Mouse (Mus musculus) heart, postnatal 36 days (tissue): ENCODE results near the gene Phactr2. TPM values are rescaled to one million over a fixed set of nuclear protein-coding genes. Genes with fewer than 3 reads are reported as not detected.
A peak's percentile ranks its signal among the peaks of the same experiment; 100 is the strongest.

Experiments
- DNase-seq, 2 experiments: peaks; one replicate each; pipeline ENCODE4 v3.0.0; 2021 to 2022
- intact Hi-C: fragments of 180-260 bp; cut with DNase I; formaldehyde crosslinking; loops from one replicate; pipeline ENCODE4 v1.15.1; 2025
- total RNA-seq, 2 experiments: library from RNA; stranded (reverse); gene quantifications; 2 replicates each; pipeline ENCODE4 v1.2.3; 2021

Gene Phactr2
- total RNA-seq, 2 experiments from 2014 or later, result 45.6 to 45.8 TPM

DNA sequence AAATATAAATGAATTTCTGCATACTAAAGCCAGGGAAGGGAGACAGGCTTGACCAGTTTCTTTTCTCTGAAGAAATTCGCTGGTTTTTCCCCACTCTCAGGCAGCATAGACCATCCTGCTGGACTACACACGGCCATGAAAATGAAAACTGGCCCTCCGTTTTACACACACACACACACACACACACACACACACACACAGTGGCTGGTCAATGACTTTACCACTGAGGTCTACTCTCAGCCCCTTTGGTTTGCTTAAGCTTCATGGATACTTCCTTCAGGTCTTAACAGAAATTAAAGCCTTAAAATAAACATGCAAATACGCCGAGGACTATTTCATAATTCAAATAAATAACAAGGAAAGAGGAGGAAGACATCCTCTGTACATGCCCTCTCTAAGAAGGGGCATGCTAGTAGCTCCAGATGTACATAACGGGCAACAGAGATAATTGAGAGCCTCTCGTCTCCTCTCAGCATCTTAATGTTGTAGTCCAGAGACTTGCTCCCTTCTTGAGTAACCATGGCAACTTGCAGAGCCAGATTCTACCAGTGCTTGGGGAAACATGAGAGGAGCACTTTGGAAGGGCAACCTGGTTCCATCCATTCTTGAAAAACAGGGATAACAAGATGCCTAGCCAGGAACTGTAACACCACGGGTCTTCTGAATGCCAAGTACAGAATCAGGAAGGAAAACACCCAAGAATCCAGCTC lies 184.8 kb downstream of the Phactr2 start:
- DNase-seq, result no peak
- intact Hi-C loops, result no loop called here

DNA sequence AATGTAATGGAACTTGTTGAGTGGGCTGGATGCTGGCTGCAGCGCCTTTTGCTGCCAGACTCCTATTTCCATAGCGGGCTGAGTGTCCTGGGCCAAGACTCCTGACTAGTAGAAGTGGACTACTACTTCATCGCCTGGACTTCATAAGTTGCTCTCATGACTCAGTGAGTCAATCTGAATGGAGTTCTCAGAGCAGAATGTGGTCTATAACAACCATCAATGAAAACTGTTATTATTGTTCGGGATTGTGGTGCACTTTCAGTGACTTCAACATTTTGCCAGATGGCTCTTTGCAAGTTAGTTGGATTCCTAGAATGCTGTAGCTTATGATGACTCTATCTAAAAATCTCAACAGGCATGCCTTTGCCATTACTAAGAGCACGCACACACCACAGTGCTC lies 185.9 kb downstream of the Phactr2 start:
- intact Hi-C loops, result no loop called here
- DNase-seq, result no peak

DNA sequence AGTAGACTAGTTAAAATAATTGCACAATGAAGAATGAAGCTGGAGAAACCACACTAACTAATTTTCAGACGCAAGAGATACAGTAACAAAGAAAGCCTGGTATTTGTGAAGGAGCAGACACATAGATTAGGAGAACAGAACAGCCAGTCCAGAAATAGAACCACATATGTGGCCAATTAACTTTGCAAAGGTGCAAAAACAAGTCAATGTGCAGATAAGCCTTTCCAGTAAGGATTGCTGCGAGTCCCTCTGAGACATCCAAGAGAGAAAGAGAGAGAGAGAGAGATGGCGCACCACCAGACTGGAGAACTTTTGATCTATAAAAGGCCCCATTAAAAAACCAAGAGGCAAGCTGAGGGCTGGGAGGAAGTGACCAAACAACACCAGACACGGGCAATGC lies 190.8 kb downstream of the Phactr2 start:
- intact Hi-C loops, result loop anchor here (5.0 kb wide), 1 partner anchor 144 kb away; no protein-coding TSS in a partner anchor

DNA sequence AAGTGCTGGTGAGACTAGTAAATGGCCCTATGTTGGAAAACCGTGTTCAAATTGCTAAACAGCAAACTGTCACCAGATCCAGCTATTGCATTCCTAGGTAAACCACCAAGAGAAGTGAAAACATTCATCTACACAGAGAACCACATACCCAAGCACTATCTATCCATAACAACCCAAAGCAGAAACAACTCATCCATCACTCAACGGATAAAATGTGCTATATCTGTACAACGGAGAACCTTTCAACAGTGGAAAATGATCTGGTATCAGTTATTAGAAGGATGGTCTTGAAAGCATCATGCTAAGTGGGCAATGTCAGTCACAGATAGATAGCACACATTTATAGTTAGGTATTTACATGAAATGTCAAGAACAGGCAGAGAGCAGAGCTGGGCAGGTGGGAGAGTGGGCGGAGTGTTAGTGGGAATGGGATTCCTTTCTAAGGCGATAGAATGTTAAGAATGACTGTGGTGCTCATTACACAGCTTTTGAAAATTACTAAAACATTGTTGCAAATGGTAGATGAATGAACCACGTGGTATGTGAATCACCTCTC lies 193.8 kb downstream of the Phactr2 start:
- DNase-seq, result no peak
- intact Hi-C loops, result loop anchor here (5.0 kb wide), 1 partner anchor 147 kb away; no protein-coding TSS in a partner anchor

More for the DNA sequence above, 190.8 kb downstream of the Phactr2 start:
- DNase-seq, result no peak

DNA sequence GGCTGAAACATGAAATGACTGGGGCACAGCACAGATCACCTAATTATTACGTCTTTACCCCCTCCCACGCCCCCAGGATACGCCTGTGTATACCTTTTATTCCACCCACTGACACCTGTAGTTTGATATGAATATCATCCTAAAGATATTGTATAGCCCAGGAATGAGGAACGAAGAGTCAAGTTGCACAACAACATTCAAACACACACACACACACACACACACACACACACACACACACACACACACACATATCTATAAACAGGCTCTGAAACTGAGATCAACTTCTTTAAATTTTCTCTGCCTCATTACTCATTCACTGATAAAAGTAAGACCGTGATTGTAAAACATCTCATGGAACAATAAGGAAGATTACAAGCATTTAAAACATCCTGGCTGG lies 197.9 kb downstream of the Phactr2 start:
- DNase-seq, result no peak
- intact Hi-C loops, result loop anchor here (2.0 kb wide), 1 partner anchor 49 kb away; no protein-coding TSS in a partner anchor

DNA sequence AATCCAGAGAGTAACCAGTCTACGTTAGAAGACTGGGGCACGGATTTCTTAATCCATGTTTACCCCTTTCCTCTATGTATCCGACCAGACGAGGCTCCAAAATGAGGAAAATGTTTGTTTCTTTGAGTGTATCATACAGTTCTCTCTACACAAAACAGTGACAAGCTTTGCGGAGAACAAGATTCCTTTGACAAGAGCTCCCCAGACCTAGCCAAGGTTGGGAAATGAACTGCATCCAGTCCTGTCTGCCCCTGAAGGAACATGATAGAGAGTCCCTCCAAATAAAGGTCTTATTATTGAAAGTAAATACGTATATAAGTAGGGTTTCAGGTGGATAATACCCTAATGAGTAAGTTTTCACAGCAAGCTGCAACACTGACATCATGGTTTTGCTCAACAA lies 199.1 kb downstream of the Phactr2 start:
- intact Hi-C loops, result no loop called here

DNA sequence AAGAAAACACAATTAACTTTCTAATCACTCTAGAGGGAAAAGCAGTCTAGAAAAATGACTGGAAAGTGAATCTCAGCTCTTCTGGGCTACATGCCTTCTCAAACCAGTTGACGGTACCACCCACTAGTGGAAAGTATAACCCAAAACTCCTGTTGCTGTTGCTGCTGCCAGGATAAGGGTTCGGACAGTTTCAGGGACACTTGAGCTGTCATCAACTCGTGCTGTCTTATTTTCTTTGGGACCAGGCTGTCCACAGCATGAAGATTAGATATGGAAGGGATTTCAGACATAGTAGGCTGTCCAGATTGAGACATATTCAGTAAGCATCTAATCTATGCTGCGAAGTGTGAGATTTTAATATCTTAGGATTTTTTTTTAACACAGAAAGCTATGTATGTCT lies 199.5 kb downstream of the Phactr2 start:
- intact Hi-C loops, result loop anchor here (5.0 kb wide), 1 partner anchor 138 kb away; no protein-coding TSS in a partner anchor
- DNase-seq, result peak in 1 of 2 experiments; percentile 24

More for the DNA sequence above, 199.1 kb downstream of the Phactr2 start:
- no peak for DNase-seq

DNA sequence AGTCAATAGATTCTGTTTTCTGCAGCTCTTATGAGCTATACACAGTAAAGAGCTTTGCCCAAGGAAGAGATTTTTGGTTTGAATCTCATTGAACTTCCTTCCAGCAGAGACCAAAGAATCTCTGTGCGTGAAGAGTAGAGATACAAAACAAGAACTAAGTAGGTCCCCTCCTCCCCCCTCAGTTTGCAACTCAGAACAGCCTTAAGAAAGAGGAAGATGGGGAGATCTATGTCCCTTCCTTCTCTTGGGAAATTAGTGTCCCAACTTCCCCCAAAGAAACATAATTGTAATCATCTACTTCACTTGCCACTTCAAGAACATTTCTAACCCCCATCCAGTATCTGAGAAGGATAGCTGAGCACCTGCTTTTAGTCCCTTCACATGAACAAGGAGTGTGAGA lies 200.5 kb downstream of the Phactr2 start:
- DNase-seq, result no peak
- intact Hi-C loops, result loop anchor here (5.0 kb wide), 1 partner anchor 139 kb away; no protein-coding TSS in a partner anchor

DNA sequence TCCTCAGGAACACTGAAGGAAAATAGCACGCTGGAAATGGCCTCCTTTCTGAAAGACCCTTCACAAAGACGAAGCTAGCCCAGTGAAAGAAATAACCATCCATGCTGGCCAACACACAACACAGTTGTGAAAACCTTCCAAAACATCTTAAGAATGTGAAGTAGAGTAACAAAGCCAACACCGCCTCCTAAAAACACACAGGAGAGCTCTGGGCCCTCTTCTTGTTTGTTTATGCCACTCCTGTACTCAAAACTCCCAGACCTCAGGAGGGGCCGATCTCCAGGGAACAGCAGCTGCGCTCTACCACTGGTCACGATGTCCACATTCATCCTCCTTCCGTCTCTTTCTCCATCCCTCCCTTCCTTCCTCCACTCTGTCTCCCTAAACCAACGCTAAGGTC lies 202.5 kb downstream of the Phactr2 start:
- intact Hi-C loops, result loop anchor here (5.0 kb wide), 1 partner anchor 141 kb away; no protein-coding TSS in a partner anchor
- no peak for DNase-seq

DNA sequence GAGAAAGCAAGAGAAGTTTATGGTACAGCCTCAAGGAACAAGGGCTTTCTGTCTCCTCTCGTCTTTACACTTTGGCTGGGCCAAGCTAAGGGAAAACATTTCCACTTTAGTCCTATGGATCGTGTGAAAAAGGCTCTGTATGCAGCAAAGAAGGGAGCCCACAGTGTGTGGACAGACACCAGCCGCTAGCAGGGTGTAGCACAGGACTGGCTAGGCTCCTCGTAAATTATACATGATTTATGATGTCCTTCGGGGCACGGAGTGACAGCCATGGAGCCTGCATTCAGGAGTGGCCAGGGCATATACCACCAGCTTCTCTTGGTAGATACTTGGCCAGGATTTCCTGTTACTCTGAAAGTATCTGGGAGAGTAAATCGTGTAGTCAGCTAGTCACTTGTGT lies 203.1 kb downstream of the Phactr2 start:
- intact Hi-C loops, result loop anchor here (5.0 kb wide), 1 partner anchor 141 kb away; no protein-coding TSS in a partner anchor
- no peak for DNase-seq

DNA sequence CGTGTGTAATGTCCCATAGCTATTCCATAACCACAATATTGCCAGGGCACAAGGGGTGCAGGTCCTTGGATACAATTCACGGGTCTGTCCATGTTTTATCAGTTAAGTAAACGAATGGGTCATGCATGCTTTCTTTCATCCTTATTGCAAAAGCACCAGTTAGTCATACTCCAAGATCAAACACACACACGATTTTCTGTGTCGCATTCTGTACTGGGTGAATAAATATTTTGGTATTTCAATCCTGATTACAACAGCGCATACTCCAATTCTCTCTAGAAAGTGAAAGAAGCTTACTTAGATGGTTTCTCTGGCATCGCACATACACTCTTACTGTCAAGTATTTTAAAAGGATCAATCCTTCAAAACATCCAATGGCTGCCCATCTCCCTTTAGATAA lies 203.9 kb downstream of the Phactr2 start:
- intact Hi-C loops, result loop anchor here (5.0 kb wide), 1 partner anchor 142 kb away; no protein-coding TSS in a partner anchor
- DNase-seq, result no peak

DNA sequence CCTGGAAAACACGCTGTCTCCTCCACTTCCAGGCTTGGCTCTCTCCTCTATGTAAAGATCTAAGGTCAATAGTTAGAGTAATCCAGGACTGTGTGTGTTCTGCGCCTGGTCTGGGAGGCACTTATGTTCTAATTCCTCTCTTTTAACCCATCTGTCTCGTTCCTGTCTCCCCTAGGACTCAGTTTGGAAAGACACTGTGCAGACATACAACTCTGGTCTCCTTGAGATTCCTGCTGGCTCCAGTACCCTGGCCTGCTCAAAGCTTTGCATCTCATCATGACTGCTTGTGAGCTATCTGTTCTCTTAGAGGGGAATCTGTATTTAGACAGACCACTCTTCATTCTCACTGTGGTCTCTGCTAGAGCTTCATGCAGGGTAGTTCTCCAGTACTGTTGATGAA lies 215.0 kb downstream of the Phactr2 start:
- intact Hi-C loops, result loop anchor here (5.0 kb wide), 1 partner anchor 63 kb away; no protein-coding TSS in a partner anchor
- DNase-seq, result no peak

DNA sequence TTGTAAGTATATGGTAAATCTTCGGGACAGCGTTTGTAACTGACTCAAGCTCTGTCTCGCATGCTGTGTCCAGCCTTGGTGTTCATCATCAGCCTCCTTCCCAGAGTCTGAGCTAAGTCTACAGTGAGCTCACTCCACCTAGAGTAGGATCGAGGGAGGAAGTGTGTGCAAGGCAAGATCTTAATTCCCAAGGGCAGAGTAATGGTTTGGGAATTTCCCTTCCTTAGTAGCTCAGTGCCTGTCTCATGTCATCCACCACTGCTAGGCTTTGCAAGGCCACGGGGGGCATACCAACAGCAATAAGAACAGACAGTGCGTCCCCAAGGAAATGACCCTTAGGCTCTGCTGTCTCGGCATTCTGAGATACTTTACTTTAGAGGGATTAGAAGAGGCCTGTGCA lies 218.0 kb downstream of the Phactr2 start:
- intact Hi-C loops, result loop anchor here (5.0 kb wide), 1 partner anchor 66 kb away; no protein-coding TSS in a partner anchor
- DNase-seq, result no peak

DNA sequence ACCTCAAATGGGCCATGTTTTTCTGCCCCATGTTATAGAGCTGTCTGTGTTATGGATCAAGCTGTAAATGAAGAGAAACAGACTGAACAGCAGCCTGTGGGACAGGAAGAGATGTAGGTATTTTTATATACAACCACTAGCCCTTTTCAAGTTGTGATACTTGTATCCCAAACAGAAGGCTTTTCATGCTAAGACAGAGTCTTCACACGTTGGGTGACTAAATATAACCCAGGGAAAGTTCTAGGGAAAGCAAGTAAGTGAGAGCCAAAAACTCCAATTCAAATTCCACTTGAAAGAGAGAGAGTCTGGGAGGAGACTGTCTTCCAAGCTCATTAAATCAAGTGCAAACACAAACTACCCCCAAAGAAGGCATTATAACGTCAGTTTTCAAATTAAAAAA lies 223.9 kb downstream of the Phactr2 start:
- no peak for DNase-seq
- intact Hi-C loops, result no loop called here

DNA sequence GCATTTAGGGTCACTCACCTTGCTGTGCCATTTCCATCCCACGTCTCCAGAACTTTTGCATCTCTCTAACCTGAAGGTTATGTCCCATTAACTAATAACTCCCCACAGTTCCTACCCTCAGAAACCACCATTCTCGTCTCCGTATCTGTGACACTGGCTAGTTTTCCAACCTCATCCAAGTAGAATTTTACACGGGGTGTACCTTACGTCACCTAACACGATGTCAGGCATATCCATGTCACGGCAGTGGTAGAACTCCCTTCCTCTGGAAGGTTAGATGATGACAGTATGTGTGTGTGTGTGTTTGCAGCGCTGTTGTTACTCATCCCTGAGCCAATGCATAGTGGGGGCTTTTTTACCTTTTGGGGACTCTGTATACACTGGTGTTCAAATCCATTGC lies 225.1 kb downstream of the Phactr2 start:
- DNase-seq, result no peak
- intact Hi-C loops, result no loop called here

DNA sequence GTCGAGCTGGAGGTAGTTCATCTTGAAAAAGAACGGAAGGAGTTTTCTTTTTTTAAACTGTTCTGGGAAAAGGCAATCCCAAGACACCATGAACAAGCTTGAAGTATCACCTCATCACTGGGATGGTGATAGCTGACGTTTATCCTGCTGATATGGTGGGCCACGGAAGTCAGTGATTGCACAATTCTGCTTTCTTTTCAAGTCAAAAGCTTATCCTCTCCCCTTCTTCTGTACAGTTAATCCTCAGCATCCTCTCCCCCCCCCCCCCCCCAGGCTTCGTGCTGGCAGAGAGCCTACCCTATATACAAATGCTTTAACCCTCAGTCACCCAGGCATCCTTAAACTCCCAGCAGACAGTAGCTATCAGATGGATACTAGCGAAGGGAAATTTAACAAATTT lies 228.5 kb downstream of the Phactr2 start:
- intact Hi-C loops, result no loop called here
- DNase-seq, result no peak

DNA sequence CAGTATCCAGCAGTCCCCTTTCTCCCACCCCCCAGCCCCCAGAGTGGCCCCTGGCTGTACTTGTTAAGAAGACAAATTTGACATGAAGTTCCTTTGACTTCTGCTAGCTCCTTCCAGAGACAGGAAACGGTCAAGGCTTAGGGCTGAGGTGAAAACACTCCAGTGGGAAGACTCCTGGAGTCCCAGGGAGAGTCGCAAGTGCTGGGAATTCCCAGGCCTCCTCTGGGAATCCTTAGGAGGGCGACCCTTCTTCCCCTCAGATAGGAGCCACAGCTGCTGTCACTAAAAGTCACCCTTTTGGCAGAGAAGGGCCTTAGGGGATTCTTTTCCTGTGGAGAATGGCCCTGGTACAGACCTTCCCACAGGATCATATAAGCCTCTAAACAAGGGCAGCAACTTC lies 230.0 kb downstream of the Phactr2 start:
- no peak for DNase-seq
- intact Hi-C loops, result no loop called here

DNA sequence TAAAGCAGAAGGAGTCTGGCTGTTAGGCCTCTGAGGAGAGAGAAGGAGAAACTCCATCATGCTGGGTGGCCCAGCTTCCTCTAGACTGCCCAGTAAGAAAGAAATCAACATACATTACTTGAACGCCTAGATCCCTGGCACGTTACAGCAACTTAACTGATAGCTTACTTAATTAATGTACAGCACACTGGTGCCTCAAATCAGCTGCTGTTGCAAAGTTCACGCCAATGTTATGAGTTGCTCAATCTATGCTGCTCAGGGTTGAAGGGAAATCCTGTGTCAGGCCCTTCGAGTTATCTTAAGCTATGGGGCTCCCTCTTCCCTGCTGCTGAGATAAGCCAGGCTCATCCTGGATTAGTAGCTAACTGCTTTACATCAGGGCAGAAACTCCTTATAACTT lies 233.8 kb downstream of the Phactr2 start:
- no peak for DNase-seq
- intact Hi-C loops, result no loop called here

DNA sequence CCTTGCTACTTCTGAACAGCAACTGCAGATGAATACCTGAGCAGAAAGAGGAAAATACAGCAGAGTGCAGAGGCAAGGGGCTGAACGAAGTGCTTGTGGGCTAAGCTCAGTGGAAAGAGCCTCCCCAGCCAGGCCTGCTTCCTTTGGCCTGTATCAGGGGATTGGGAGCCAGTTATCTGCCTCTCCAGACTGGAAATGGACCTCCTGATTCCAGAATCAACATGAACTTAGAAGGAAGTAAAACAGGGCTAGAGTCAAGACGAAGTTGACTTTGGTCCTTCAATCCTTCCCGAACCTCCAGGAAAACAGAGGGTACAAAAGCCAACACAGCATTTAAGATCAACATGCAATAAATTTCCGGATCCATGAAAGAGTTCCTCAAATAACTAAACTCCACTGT lies 236.0 kb downstream of the Phactr2 start:
- intact Hi-C loops, result no loop called here
- DNase-seq, result no peak

DNA sequence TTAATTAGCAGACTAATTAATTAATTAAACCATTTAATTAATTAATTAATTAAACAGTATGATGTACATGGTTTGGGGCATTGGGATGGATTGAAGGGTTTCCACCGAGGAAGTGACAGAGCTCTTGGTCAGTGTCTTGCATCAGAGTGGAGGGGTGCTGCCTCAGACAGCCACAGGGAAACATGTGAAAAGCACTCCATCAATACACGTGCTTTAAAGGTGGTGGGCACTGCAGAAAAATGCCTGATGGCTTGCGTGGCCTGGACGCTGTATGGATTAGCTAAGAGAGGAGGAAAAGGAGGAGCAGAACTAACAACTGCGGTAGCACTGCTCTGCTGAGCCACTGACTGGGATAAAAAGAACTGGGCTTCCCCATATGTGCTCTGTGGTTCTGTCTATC lies 237.3 kb downstream of the Phactr2 start:
- intact Hi-C loops, result no loop called here
- DNase-seq, result no peak

DNA sequence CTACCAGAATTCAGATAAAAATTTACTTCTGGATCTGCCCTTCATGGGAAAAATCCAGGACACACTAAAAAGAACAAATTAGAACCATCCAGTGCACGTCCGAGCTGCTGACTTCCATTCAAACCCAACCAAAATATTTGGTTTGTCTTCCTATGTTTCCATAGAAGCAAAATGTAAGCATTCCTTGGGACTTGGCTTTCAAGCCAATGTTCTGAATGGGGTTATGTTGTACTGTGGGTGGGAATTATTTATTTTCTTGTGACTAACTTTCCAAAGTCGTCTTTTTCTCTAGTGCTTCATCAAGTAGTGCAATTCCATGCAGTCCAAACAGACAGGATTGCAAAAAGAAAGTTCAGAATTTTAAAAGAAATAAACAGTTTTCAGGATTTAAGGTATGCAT lies 239.7 kb downstream of the Phactr2 start:
- no peak for DNase-seq
- intact Hi-C loops, result no loop called here

DNA sequence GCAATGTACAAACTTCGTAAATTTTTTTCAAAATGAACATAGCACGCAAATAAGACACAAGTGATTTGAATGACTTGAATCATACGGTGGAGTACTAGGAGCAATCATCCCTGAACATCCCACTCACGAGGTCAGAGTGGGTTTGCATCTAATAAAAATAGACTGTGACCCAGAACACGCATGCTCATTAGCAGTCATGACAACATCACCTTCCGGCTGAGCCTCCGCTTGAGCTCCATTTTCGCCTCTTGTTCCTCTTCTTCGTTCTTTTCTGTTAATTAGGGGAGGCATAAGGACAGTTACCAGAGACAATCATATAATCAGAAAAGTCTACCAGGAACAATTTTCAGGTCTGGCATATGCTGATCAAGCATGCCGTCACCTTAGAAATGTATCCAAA lies 240.3 kb downstream of the Phactr2 start:
- DNase-seq, result no peak
- intact Hi-C loops, result no loop called here
